Mouse (Mus musculus): ENCODE data around the gene Rdm1.
A peak's percentile ranks its signal among the peaks of the same experiment; 100 is the strongest.

DNA sequence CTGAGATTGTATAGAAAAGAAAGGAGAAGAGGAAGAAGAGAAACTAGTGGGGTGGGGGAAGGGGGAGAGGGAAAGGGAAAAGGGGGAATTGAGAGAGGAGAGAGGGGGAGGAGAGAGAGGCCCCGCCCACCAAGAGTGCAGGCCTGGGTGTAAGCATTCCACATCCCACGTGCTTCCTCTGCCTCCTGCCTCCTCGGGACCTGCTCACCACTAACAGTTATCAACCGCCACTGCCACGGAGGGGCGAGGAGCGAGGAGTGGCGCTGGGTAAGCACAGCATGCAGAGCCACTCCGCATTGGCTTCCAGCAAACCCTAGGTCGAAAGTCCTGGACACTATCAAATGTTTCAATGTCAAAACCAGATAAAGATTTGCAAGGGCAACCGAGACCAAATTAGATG, 16.6 kb upstream of the Rdm1 start:
- TF ChIP-seq POLR2A (IDR thresholded peaks at IDR 0.05; ENCODE audit: control insufficient read depth in 1 of 2, insufficient read depth in 1 of 2, low read depth in 1 of 2, low read length in 2 of 2, poor library complexity in 1 of 2) (no peak), MYC (IDR thresholded peaks at IDR 0.05; ENCODE audit: low read depth, low read length) (0 out of 2 replicates have a peak, but pooled peaks have one; percentile 38), USF2 (IDR thresholded peaks at IDR 0.05; ENCODE audit: borderline replicate concordance in 1 of 2, insufficient read depth in 1 of 2, low read depth in 1 of 2, low read length in 2 of 2) (no peak), CTCF (IDR thresholded peaks at IDR 0.05 in 2 of 3, conservative IDR thresholded peaks at IDR 0.05 in 1 of 3; ENCODE audit: control insufficient read depth in 1 of 3, insufficient read depth in 1 of 3, low read depth in 2 of 3, low read length in 3 of 3, poor library complexity in 1 of 3, severe bottlenecking in 1 of 3) (no peak), ETS1 (IDR thresholded peaks at IDR 0.05; ENCODE audit: low read depth, low read length) (no peak), RAD21 (IDR thresholded peaks at IDR 0.05; ENCODE audit: low read depth, low read length) (no peak), UBTF (IDR thresholded peaks at IDR 0.05; ENCODE audit: borderline replicate concordance, insufficient read depth, low read depth, low read length) (no peak), POLR2AphosphoS2 (IDR thresholded peaks at IDR 0.05; ENCODE audit: low read length) (no peak)
